In the genomic region with DNA sequence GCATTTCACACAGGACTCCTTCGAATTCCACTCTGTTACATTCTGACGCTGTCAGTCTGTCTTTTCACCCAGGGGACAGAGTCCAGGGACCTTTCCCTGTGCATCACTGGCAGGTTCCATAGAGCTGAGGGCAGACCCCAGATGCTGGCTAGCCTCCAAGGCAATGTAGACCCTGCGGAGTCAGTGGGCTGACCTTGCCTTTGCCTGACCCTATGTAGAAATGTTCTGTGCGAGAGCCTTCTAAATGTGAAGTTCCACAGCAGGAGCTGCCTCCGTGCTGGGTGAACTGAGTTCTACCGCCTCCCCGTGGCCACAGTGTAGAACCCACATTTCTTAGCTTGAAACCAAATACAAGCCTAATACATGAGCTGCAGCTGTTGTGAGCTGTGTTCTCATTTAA, we compare ENCODE assay signal across 9 mouse cellular contexts. TPM values are rescaled to one million over a fixed set of nuclear protein-coding genes. Genes with fewer than 3 reads are reported as not detected.
DNase-seq lines count a peak whose midpoint lies in the region; ATAC-seq lines count a peak whose summit lies in the region.
"Had no signal": no experiment of that assay in that cellular context is flagged by ENCODE, and none has a peak within 500 bp of the region (broad histone marks: within the 10 kb centered on the region; RNA-seq: fewer than 3 reads in every experiment).

No protein-coding gene starts in this region.

- H3K27me3 ChIP-seq in hindbrain, embryonic 10.5 days (ENCODE audit: insufficient read depth, poor library complexity, severe bottlenecking) = no peaks in the 10 kb centered on the region
- no peaks in the 10 kb centered on the region for H3K27me3 ChIP-seq in hindbrain, embryonic 12.5 days
- H3K27me3 ChIP-seq in embryonic facial prominence, embryonic 10.5 days (replicated peaks; ENCODE audit: low read depth, poor library complexity, severe bottlenecking) = no peaks in the 10 kb centered on the region
- H3K27me3 ChIP-seq in midbrain, embryonic 14.5 days (ENCODE audit: control insufficient read depth, insufficient read depth, low read length) = no peaks in the 10 kb centered on the region
- H3K27me3 ChIP-seq: neural tube, embryonic 12.5 days had no signal

- no peak overlapping the region for H3K27ac ChIP-seq in hindbrain, embryonic 10.5 days
- no peak overlapping the region for H3K27ac ChIP-seq in hindbrain, embryonic 12.5 days
- H3K27ac ChIP-seq in embryonic facial prominence, embryonic 10.5 days (replicated peaks) = no peak overlapping the region
- H3K27ac ChIP-seq in midbrain, embryonic 14.5 days (replicated peaks; ENCODE audit: low read depth, low read length) = no peak overlapping the region
- H3K27ac ChIP-seq: neural tube, embryonic 12.5 days had no signal

- no peak for ATAC-seq in hindbrain, embryonic 12.5 days (ENCODE audit: low FRiP score)
- no peak; the same call in 1 of the 2 replicates for ATAC-seq in midbrain, embryonic 14.5 days (ENCODE audit: low FRiP score, low TSS enrichment)

- WGBS in hindbrain, embryonic 10.5 days = 34% methylated on average over 7 of the region's 7 CpGs
- 35% methylated on average over 7 of the region's 7 CpGs for WGBS in hindbrain, embryonic 12.5 days
- 38% methylated on average over 7 of the region's 7 CpGs for WGBS in embryonic facial prominence, embryonic 10.5 days
- WGBS in midbrain, embryonic 14.5 days = 32% methylated on average over 7 of the region's 7 CpGs

- peaks cover 6% of the 10 kb centered on the region; the same call in 1 of the 2 replicates for H3K36me3 ChIP-seq in hindbrain, embryonic 10.5 days
- H3K36me3 ChIP-seq in hindbrain, embryonic 12.5 days = no peaks in the 10 kb centered on the region
- H3K36me3 ChIP-seq in embryonic facial prominence, embryonic 10.5 days (replicated peaks) = peaks cover 11% of the 10 kb centered on the region
- peaks cover 4% of the 10 kb centered on the region; the same call in 1 of the 2 replicates for H3K36me3 ChIP-seq in midbrain, embryonic 14.5 days (ENCODE audit: control insufficient read depth, insufficient read depth, low read length)
- H3K36me3 ChIP-seq: neural tube, embryonic 12.5 days had no signal

- DNase-seq in hindbrain, embryonic 10.5 days (ENCODE audit: low spot score) = peak; percentile 54
- peak; percentile 21 for DNase-seq in adrenal gland, adult 8-10 months
- peak; percentile 70 for DNase-seq in embryonic facial prominence, embryonic 10.5 days (ENCODE audit: low spot score)
- peak; percentile 77 for DNase-seq in heart, postnatal 4 days
- peak; percentile 74 to 81 for DNase-seq in left cerebral cortex, postnatal 14 days (ENCODE audit: low spot score in 2 of 2)
- DNase-seq in midbrain, embryonic 14.5 days = peak; percentile 83
- peak; percentile 85 for DNase-seq in testis, postnatal 10 days (ENCODE audit: low spot score)

- intact Hi-C loops in left cerebral cortex, postnatal 14 days (cut with DNase I) = loop anchor here (2.0 to 5.0 kb wide), 2 partner anchors 45 to 247 kb away; no protein-coding TSS in a partner anchor

- H3K4me3 ChIP-seq in hindbrain, embryonic 10.5 days = no peak overlapping the region
- H3K4me3 ChIP-seq in hindbrain, embryonic 12.5 days = no peak overlapping the region
- no peak overlapping the region for H3K4me3 ChIP-seq in embryonic facial prominence, embryonic 10.5 days
- no peak overlapping the region for H3K4me3 ChIP-seq in midbrain, embryonic 14.5 days (replicated peaks; ENCODE audit: low read depth, low read length)
- H3K4me3 ChIP-seq: neural tube, embryonic 12.5 days had no signal

- H3K9me3 ChIP-seq in hindbrain, embryonic 10.5 days = no peaks in the 10 kb centered on the region
- H3K9me3 ChIP-seq in hindbrain, embryonic 12.5 days (replicated peaks) = no peaks in the 10 kb centered on the region
- no peaks in the 10 kb centered on the region for H3K9me3 ChIP-seq in embryonic facial prominence, embryonic 10.5 days
- no peaks in the 10 kb centered on the region for H3K9me3 ChIP-seq in midbrain, embryonic 14.5 days (ENCODE audit: control insufficient read depth, low read length)
- H3K9me3 ChIP-seq: neural tube, embryonic 12.5 days had no signal

- no peak overlapping the region for H3K4me2 ChIP-seq in hindbrain, embryonic 12.5 days (replicated peaks)
- no peak overlapping the region for H3K4me2 ChIP-seq in midbrain, embryonic 14.5 days (ENCODE audit: low read length)
- H3K4me2 ChIP-seq: neural tube, embryonic 12.5 days had no signal

- H3K4me1 ChIP-seq in hindbrain, embryonic 10.5 days (replicated peaks) = peaks cover 3% of the 10 kb centered on the region; the same call in 1 of the 2 replicates
- no peaks in the 10 kb centered on the region for H3K4me1 ChIP-seq in hindbrain, embryonic 12.5 days
- 0 out of 2 replicates have a peak, but pooled peaks cover 12% of the 10 kb centered on the region for H3K4me1 ChIP-seq in embryonic facial prominence, embryonic 10.5 days
- no peaks in the 10 kb centered on the region for H3K4me1 ChIP-seq in midbrain, embryonic 14.5 days (ENCODE audit: control insufficient read depth, insufficient read depth, low read length)
- H3K4me1 ChIP-seq: neural tube, embryonic 12.5 days had no signal

- no peak overlapping the region for H3K9ac ChIP-seq in hindbrain, embryonic 12.5 days
- no peak overlapping the region for H3K9ac ChIP-seq in midbrain, embryonic 14.5 days (replicated peaks; ENCODE audit: low read length)
- H3K9ac ChIP-seq: neural tube, embryonic 12.5 days had no signal

RNA-seq across cellular contexts. Expression of a gene that starts 28.9 kb away (rescaled TPM):
- polyA plus RNA-seq in hindbrain, embryonic 10.5 days (2016; fragmentation: Nextera tagmentation; extraction: Ambion mirVana) = 7.2 and 8.2 TPM in 2 replicates
- 10.0 and 12.0 TPM in 2 replicates for polyA plus RNA-seq in hindbrain, embryonic 12.5 days (2016; fragmentation: Nextera tagmentation; extraction: Ambion mirVana)
- total RNA-seq in adrenal gland, adult 8-10 months (2022) = 10 to 100 TPM in 1 of 4 experiments, 1 to 10 TPM in 3; 6.9 to 12.1 (median 8.7) TPM
- polyA plus RNA-seq in embryonic facial prominence, embryonic 10.5 days (2016; fragmentation: Nextera tagmentation; extraction: Ambion mirVana) = 7.4 and 7.5 TPM in 2 replicates
- total RNA-seq in heart, postnatal 4 days (2021) = 10 to 100 TPM; 22.1 to 27.5 TPM
- total RNA-seq in left cerebral cortex, postnatal 14 days (2021) = 10 to 100 TPM; 29.7 to 38.4 TPM
- polyA plus RNA-seq in midbrain, embryonic 14.5 days (2014; fragmentation: Nextera tagmentation; extraction: Ambion mirVana) = 5.6 and 9.2 TPM in 2 replicates

RNA-seq across cellular contexts. Expression of a gene that starts 30.9 kb away (rescaled TPM):
- polyA plus RNA-seq in hindbrain, embryonic 10.5 days (2016; fragmentation: Nextera tagmentation; extraction: Ambion mirVana) = 7.5 and 12.2 TPM in 2 replicates
- 29.0 and 30.1 TPM in 2 replicates for polyA plus RNA-seq in hindbrain, embryonic 12.5 days (2016; fragmentation: Nextera tagmentation; extraction: Ambion mirVana)
- total RNA-seq in adrenal gland, adult 8-10 months (2022) = 10 to 100 TPM in 1 of 4 experiments, 1 to 10 TPM in 3; 4.2 to 12.7 (median 8.0) TPM
- 4.8 and 5.5 TPM in 2 replicates for polyA plus RNA-seq in embryonic facial prominence, embryonic 10.5 days (2016; fragmentation: Nextera tagmentation; extraction: Ambion mirVana)
- 1 to 10 TPM; 8.7 to 8.8 TPM for total RNA-seq in heart, postnatal 4 days (2021)
- total RNA-seq in left cerebral cortex, postnatal 14 days (2021) = 10 to 100 TPM; 60.3 to 64.5 TPM
- 41.1 and 58.8 TPM in 2 replicates for polyA plus RNA-seq in midbrain, embryonic 14.5 days (2014; fragmentation: Nextera tagmentation; extraction: Ambion mirVana)

Comparison
In these comparisons a context has a peak if more than half of its experiments do, and no peak if none do; other contexts are left out.
1. DNase-seq: peak in every context shown above with its lines; median percentile 85 in testis, postnatal 10 days; 83 in midbrain, embryonic 14.5 days; 78 in left cerebral cortex, postnatal 14 days; 77 in heart, postnatal 4 days; 70 in embryonic facial prominence, embryonic 10.5 days; 54 in hindbrain, embryonic 10.5 days; 21 in adrenal gland, adult 8-10 months.